Mouse (Mus musculus) kidney, postnatal 25 days (tissue): ENCODE results near the gene Plcb1.

Experiments
- DNase-seq, 2 experiments: peaks; one replicate each; pipeline ENCODE4 v3.0.0; 2021; ENCODE audit warnings: mixed read lengths in 2 of 2

Gene Plcb1

GRCm38 (mm10) chr2:134914091-134914550 lies 128.3 kb downstream of the Plcb1 start:
- DNase-seq: peak in 1 of 2 experiments; percentile 55

- no peak for DNase-seq
Measured at GRCm38 (mm10) chr2:134915035-134915434, 129.2 kb downstream of the Plcb1 start.

GRCm38 (mm10) chr2:134920611-134921280 lies 134.9 kb downstream of the Plcb1 start:
- no peak for DNase-seq

- peak; percentile 41 to 78 for DNase-seq
Measured at GRCm38 (mm10) chr2:134922636-134923375, 136.9 kb downstream of the Plcb1 start.

- no peak for DNase-seq
Measured at GRCm38 (mm10) chr2:134924143-134924655, 138.3 kb downstream of the Plcb1 start.

- no peak for DNase-seq
Measured at GRCm38 (mm10) chr2:134926266-134926665, 140.4 kb downstream of the Plcb1 start.

GRCm38 (mm10) chr2:134927072-134927471 lies 141.2 kb downstream of the Plcb1 start:
- DNase-seq: no peak

- DNase-seq: peak in 1 of 2 experiments; percentile 63
Measured at GRCm38 (mm10) chr2:134929452-134929851, 143.6 kb downstream of the Plcb1 start.

- peak; percentile 40 to 63 for DNase-seq
Measured at GRCm38 (mm10) chr2:134930961-134931360, 145.1 kb downstream of the Plcb1 start.

- DNase-seq: peak; percentile 63 to 73
Measured at GRCm38 (mm10) chr2:134931756-134932421, 146.0 kb downstream of the Plcb1 start.

GRCm38 (mm10) chr2:134935469-134935868 lies 149.6 kb downstream of the Plcb1 start:
- DNase-seq: no peak

- no peak for DNase-seq
Measured at GRCm38 (mm10) chr2:134935970-134936649, 150.2 kb downstream of the Plcb1 start.

GRCm38 (mm10) chr2:134937666-134938065 lies 151.8 kb downstream of the Plcb1 start:
- DNase-seq: no peak

- DNase-seq: no peak
Measured at GRCm38 (mm10) chr2:134942039-134942438, 156.2 kb downstream of the Plcb1 start.

- no peak for DNase-seq
Measured at GRCm38 (mm10) chr2:134942919-134943318, 157.1 kb downstream of the Plcb1 start.

- no peak for DNase-seq
Measured at GRCm38 (mm10) chr2:134946331-134946730, 160.5 kb downstream of the Plcb1 start.

GRCm38 (mm10) chr2:134946911-134947310 lies 161.0 kb downstream of the Plcb1 start:
- DNase-seq: peak; percentile 80 to 89

GRCm38 (mm10) chr2:134952088-134952487 lies 166.2 kb downstream of the Plcb1 start:
- DNase-seq: no peak

- no peak for DNase-seq
Measured at GRCm38 (mm10) chr2:134956436-134956835, 170.6 kb downstream of the Plcb1 start.

GRCm38 (mm10) chr2:134966131-134966530 lies 180.3 kb downstream of the Plcb1 start:
- DNase-seq: no peak

- DNase-seq: no peak
Measured at GRCm38 (mm10) chr2:134968380-134968779, 182.5 kb downstream of the Plcb1 start.

GRCm38 (mm10) chr2:134972376-134972775 lies 186.5 kb downstream of the Plcb1 start:
- DNase-seq: no peak

GRCm38 (mm10) chr2:134974711-134975110 lies 188.8 kb downstream of the Plcb1 start:
- DNase-seq: no peak
